Mouse (Mus musculus): Measurements from ENCODE around the gene Wdr19. TPM values are rescaled to one million over a fixed set of nuclear protein-coding genes. Genes with fewer than 3 reads are reported as not detected.
A peak's percentile ranks its signal among the peaks of the same experiment; 100 is the strongest.

The Wdr19 gene
- polyA plus RNA-seq, 1 experiment from 2014 or later = 12.9 TPM

DNA sequence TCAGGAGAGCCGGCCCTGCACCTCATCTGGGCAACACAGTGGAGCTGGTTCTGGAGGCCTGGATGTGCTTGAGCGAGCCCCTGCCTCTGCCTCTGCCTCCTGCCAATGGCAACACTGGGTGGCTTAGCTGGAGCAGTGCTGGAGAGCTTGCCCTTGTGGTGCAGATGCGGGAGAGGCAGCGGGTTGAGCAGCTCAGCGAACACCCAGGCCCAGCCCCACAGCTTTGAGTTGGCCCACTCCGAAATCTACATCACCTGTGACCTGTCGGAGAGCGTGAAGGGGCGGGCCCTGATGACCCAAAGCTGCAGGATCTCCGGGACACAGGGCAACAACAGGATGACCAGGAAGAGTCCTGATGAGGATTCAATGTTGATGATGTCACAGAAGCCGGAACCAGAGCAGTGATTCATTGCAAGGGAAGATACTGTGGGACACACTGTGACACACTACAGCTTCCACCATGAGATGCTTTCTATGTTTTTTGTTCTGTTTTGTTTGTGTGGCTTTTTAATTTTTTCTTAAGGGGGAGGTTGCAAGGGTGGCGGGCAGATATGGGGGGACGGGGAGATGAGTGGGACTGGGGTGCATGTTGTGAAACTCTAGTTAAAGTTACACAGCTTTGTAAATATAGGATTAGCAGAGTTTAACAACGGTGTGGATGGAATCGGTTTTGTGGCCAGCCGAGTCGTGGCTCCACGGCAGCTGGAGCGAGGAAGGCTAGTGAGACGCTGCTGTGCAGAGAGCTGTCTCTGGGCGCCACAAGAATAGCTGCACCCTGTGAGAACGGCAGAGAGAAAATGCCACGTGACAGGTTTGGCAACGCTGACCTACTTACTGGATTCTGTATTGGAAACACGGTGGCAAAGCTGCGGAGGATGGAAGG lies 24.2 kb upstream of the Wdr19 start:
- Histone ChIP-seq H3K36me3 (no peaks in the 10 kb centered on the region), H3K27ac (peak overlapping the region; percentile 51; the same call in 1 of the 2 replicates), H3K4me3 (no peak overlapping the region), H3K4me1 (replicated peaks) (peaks cover 8% of the 10 kb centered on the region; the same call in 1 of the 2 replicates), H3K9me3 (no peaks in the 10 kb centered on the region), H3K27me3 (ENCODE audit: insufficient read depth, poor library complexity, severe bottlenecking) (no peaks in the 10 kb centered on the region)
- WGBS = 73% methylated on average over 26 of the region's 26 CpGs
- DNase-seq (ENCODE audit: low spot score) = no peak

DNA sequence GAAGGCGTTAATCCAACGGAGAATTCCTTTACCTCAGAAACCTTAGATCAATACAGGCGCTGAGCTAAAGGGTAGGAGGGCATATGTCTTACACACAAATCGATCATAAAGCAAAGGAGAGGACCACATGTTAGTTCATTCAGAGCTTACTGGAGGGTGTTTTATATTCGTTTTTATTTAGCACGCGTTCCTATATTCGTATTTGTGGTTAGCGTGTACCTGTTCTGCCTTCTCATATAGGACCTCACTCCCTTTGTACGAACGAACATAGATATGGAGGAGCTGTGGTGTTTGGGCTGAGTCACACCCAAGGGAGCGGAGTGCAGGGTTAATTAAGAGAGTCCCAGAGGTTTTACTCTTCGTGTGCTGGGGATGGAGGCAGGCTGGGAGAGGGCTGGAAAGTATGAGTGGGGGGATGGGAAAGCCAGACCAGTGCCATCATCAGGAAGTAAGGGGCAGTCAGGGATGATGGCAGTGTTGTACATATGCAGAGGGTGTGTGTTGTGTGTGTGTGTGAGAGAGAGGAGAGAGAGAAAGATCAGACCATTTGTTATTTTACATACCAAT lies 23.5 kb upstream of the Wdr19 start:
- WGBS = 77% methylated on average over 13 of the region's 13 CpGs
- Histone ChIP-seq H3K4me1 (replicated peaks) (peaks cover 8% of the 10 kb centered on the region; the same call in 1 of the 2 replicates), H3K4me3 (no peak overlapping the region), H3K27me3 (ENCODE audit: insufficient read depth, poor library complexity, severe bottlenecking) (no peaks in the 10 kb centered on the region), H3K27ac (no peak overlapping the region; the same call in 1 of the 2 replicates), H3K36me3 (no peaks in the 10 kb centered on the region), H3K9me3 (no peaks in the 10 kb centered on the region)
- DNase-seq (ENCODE audit: low spot score) = no peak

DNA sequence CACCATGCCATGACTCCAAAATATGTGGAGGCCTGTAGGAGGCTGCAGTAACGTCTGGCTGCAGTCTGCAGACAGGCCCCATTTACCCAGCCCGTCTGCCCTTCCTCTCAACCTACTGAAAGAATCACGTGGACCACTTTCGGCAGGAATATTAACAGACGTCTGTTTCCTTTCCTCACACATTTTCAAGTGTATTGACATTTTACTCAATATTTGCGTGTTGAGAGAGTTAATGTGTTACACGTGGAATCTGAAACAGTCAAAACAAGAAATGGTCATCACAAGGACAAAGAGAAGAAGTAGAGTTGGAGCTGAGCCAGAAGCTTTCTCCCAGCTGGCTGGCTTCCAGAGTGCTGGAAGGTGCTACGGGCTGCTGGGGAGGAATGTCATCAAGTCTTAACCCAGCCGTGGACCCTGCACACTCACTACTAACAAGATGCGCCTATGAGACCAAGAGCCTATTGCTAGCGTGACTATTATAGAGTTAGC lies 22.4 kb upstream of the Wdr19 start:
- Histone ChIP-seq H3K4me3 (no peak overlapping the region), H3K36me3 (no peaks in the 10 kb centered on the region), H3K27ac (no peak overlapping the region), H3K27me3 (ENCODE audit: insufficient read depth, poor library complexity, severe bottlenecking) (no peaks in the 10 kb centered on the region), H3K9me3 (no peaks in the 10 kb centered on the region), H3K4me1 (replicated peaks) (peaks cover 16% of the 10 kb centered on the region)
- WGBS = 85% methylated on average over 11 of the region's 11 CpGs
- DNase-seq (ENCODE audit: low spot score) = no peak

DNA sequence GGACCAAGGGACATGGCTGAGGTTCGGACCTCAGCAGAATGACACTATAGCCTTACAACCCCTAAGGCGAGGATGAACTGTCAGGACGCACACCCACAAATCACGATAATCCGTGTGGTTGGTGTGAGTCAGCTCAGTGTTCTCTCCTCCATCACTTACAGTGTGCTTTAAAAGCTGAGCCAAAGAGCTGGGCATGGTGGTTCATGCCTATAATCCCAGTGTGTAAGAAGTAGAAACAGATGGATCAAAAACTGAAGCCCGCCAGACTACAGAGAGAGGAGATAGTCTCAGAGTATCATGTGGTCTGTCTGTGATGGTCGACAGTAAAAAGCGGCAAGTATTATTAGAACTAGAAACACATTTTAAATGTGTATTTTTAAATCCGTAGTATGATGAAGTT lies 21.0 kb upstream of the Wdr19 start:
- Histone ChIP-seq H3K4me3 (no peak overlapping the region), H3K27me3 (ENCODE audit: insufficient read depth, poor library complexity, severe bottlenecking) (no peaks in the 10 kb centered on the region), H3K36me3 (no peaks in the 10 kb centered on the region), H3K4me1 (replicated peaks) (peaks cover 16% of the 10 kb centered on the region), H3K27ac (no peak overlapping the region), H3K9me3 (no peaks in the 10 kb centered on the region)
- no peak for DNase-seq (ENCODE audit: low spot score)
- 95% methylated on average over 9 of the region's 9 CpGs for WGBS

DNA sequence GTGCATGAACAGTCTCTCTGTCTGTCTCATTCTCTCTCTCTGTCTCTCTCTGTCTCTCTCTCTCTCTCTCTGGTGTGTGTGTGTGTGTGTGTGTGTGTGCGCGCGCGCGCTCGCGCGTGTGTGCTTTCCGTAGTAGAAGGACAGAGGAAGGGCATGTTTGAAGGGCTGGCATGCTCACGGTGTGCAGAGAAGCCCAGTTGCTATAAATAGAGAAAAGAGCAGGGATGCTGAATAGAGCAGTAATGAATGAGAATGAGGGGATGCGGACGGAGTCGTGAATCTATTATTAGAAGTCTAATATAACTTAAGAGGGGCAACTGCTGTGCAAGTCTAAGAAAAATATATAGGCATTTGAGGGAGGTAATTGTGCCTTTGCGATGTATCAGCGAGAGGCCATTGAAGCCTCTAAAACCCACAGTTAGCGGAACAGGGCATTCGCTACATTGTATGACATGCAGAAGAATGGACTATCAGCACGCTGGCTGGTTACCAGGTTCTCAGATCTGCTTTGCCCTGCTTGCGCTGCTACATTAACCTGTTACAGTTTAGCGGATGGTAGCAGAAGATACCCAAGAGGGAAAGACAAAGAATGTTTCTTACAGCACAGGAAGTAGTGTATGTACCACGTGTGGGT lies 18.2 kb upstream of the Wdr19 start:
- no peak for DNase-seq (ENCODE audit: low spot score)
- no peaks in the 10 kb centered on the region for H3K36me3 ChIP-seq
- H3K4me3 ChIP-seq = no peak overlapping the region
- H3K27me3 ChIP-seq (ENCODE audit: insufficient read depth, poor library complexity, severe bottlenecking) = no peaks in the 10 kb centered on the region
- H3K9me3 ChIP-seq = peaks cover 6% of the 10 kb centered on the region; the same call in 1 of the 2 replicates
- WGBS = 88% methylated on average over 21 of the region's 21 CpGs
- no peak overlapping the region for H3K27ac ChIP-seq
- peaks cover 8% of the 10 kb centered on the region; the same call in 1 of the 2 replicates for H3K4me1 ChIP-seq (replicated peaks)

DNA sequence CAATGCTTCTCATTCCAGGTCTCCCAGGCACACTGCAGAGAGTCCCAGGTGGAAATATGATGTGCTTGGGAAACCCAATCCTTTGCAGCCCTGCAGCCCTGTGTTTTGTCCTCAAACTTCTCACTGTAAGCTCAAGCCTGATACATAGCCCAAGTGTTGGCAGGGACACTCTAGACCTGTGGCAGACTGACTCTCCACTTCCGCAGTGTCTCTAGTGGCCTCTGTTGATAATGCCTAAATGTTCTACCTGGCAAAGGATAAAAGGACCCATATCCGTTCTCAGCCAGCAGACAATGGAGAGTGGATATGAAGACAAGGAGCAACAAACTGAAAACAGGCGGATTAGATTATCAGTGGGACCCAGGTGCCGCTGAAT lies 17.7 kb upstream of the Wdr19 start:
- 83% methylated on average over 4 of the region's 4 CpGs for WGBS
- Histone ChIP-seq H3K4me1 (replicated peaks) (peaks cover 8% of the 10 kb centered on the region; the same call in 1 of the 2 replicates), H3K36me3 (no peaks in the 10 kb centered on the region), H3K9me3 (peaks cover 6% of the 10 kb centered on the region; the same call in 1 of the 2 replicates), H3K4me3 (no peak overlapping the region), H3K27ac (no peak overlapping the region), H3K27me3 (ENCODE audit: insufficient read depth, poor library complexity, severe bottlenecking) (no peaks in the 10 kb centered on the region)
- DNase-seq (ENCODE audit: low spot score) = no peak

DNA sequence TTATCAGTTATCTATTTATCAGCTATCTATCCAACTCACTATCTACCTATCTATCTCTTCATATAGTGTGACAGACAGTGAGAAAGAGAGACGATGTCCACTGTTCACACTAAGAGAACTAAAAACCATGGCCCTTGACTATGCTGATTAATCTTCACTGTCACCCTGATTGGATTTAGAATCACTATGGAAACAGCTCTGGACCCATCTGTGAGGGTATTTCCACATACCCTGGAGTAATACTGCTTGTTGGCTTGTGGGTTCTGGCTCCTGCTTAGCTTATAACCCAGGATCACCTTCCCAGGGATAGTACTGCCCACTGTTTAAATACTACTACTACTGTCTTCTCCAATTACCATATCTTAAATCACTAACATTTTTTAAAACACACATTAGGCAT lies 17.2 kb upstream of the Wdr19 start:
- H3K27me3 ChIP-seq (ENCODE audit: insufficient read depth, poor library complexity, severe bottlenecking) = no peaks in the 10 kb centered on the region
- peaks cover 8% of the 10 kb centered on the region; the same call in 1 of the 2 replicates for H3K4me1 ChIP-seq (replicated peaks)
- no peak overlapping the region for H3K4me3 ChIP-seq
- no peaks in the 10 kb centered on the region for H3K36me3 ChIP-seq
- no peak overlapping the region for H3K27ac ChIP-seq
- peaks cover 6% of the 10 kb centered on the region; the same call in 1 of the 2 replicates for H3K9me3 ChIP-seq
- WGBS = 93% methylated on average over 1 of the region's 1 CpGs
- DNase-seq (ENCODE audit: low spot score) = no peak

DNA sequence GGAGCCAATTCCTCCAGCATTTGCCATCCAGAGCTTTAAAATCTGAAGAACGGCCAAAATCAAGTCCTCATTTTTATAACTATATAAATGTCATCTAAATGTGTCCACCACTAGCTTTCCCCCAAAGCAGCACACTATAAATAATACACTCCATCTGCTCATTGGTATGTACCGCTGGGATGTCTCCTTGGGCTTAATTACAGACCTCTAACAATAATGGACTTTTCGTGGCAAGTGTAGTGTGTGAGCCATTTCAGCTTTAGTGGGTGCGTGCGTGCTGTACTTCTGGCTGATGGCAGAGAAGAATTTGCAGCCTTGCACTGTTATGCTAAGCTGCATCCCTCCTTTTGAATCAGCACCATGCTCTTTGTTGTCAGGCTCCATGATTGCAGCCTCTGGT lies 7.9 kb upstream of the Wdr19 start:
- Histone ChIP-seq H3K4me3 (no peak overlapping the region), H3K4me1 (replicated peaks) (no peaks in the 10 kb centered on the region), H3K27me3 (ENCODE audit: insufficient read depth, poor library complexity, severe bottlenecking) (no peaks in the 10 kb centered on the region), H3K9me3 (peaks cover 8% of the 10 kb centered on the region; the same call in 1 of the 2 replicates), H3K36me3 (no peaks in the 10 kb centered on the region), H3K27ac (no peak overlapping the region)
- 96% methylated on average over 5 of the region's 5 CpGs for WGBS
- DNase-seq (ENCODE audit: low spot score) = no peak

DNA sequence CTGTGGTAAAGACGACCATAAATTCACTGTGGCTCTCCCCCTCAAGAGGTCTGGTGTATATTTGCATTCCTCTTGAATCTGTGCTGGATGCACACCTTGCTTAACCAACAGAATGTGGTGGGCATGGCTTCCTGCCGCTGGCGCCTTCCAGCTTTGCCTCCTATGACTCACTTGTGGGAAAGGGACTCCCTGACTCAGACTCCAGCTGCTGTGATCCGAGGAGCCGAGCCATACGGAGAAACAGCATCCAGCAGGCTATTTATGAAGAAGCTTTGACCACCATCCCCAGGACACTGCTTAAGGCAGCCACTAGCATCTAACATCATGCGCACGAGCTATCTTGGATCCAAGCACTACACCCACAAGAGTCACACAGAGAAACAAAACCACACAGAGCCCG lies 5.1 kb upstream of the Wdr19 start:
- Histone ChIP-seq H3K9me3 (peaks cover 8% of the 10 kb centered on the region; the same call in 1 of the 2 replicates), H3K36me3 (no peaks in the 10 kb centered on the region), H3K4me3 (no peak overlapping the region), H3K4me1 (replicated peaks) (peaks cover 4% of the 10 kb centered on the region; the same call in 1 of the 2 replicates), H3K27me3 (ENCODE audit: insufficient read depth, poor library complexity, severe bottlenecking) (no peaks in the 10 kb centered on the region), H3K27ac (no peak overlapping the region)
- WGBS = 89% methylated on average over 9 of the region's 9 CpGs
- no peak for DNase-seq (ENCODE audit: low spot score)

DNA sequence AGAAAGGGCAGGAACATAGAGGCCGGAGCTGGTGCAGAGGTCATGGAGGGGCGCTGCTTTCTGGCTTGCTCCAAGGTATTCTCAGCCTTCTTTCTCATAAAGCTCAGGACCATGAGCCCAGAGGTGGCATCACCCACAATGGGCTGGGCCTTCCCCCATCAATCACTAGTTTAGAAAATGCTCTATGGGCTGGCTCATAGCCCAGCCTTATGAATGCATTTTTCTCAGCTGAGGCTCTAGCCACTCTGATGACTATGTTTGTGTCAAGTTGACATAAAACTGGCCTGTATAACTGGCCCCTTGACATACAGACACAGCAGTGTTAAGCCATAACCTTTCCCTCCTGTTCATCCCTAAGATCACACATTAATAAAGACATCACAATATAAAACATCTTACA lies 5.2 kb downstream of the Wdr19 start:
- H3K4me1 ChIP-seq (replicated peaks) = peaks cover 9% of the 10 kb centered on the region

DNA sequence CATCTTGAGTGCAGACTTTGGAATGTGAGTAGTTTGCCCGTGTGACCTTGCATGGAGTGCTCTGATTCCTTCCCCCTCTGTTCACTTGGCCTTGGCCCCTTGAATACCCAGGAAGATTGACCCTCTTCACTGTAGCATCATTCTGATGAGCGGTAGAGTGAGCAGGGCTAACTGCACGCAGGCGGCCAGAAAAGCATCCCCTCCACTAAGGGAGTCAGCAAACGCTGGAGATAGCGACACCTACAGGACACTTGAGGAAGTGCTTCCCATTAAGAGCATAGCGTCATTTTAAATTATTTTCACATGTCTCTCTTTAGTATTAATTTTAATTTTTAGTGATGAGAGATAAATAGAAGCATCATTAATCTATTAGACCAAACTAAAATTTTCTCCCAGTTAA lies 13.8 kb downstream of the Wdr19 start:
- Histone ChIP-seq H3K27ac (no peak overlapping the region), H3K9me3 (no peaks in the 10 kb centered on the region), H3K4me1 (replicated peaks) (no peaks in the 10 kb centered on the region), H3K4me3 (no peak overlapping the region), H3K27me3 (ENCODE audit: insufficient read depth, poor library complexity, severe bottlenecking) (no peaks in the 10 kb centered on the region), H3K36me3 (no peaks in the 10 kb centered on the region)
- DNase-seq (ENCODE audit: low spot score) = peak; percentile 24
- 21% methylated on average over 7 of the region's 7 CpGs for WGBS

More for the DNA sequence above, 5.2 kb downstream of the Wdr19 start:
- 91% methylated on average over 2 of the region's 2 CpGs for WGBS
- Histone ChIP-seq H3K4me3 (no peak overlapping the region), H3K27me3 (ENCODE audit: insufficient read depth, poor library complexity, severe bottlenecking) (no peaks in the 10 kb centered on the region), H3K9me3 (no peaks in the 10 kb centered on the region), H3K27ac (no peak overlapping the region), H3K36me3 (peaks cover 13% of the 10 kb centered on the region; the same call in 1 of the 2 replicates)
- no peak for DNase-seq (ENCODE audit: low spot score)

DNA sequence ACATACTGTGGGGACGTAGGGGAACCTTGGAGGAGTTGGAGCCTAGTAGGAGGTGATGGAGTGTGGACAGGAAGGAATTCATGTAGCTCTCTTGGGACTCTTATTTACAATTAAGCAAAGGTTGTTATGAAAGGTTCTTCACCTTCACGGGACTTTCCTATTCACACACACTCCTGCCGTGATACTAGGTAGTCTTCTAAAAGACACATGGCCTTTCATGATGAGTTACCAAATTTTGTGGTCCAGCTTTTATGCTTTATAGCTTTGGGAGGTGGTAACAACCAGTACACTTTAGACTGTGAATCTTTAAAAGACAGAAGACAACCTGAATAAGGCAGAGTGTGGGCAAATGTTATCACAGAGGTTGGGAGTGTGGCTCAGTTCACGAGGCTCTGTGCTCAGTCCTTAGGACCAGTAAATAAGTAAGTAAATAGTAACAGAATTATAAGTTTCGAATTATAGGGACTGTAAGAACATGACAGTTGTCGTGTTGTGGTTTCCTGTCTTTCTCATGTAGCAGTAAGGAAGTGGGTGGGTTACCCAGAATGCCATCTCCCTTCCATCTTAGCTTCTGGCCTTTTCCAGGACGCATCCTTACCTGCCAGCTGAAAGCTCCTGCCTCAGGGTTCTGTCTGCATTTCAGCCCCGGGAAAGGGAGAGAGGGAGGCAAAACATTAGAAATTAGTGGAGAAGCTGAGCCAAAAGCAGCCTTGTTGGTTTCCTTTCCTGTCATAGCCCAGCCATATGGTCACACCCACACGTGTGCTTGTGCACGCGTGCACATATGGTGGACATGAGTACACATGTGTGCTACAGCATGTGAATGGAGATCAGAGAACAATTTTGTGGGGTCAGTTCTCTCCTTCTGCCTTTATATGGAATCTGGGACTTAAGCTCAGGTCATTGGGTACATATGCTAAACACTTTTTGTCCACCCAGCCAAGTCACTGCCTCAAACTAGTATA lies 18.1 kb downstream of the Wdr19 start:
- H3K9me3 ChIP-seq = no peaks in the 10 kb centered on the region
- no peak for DNase-seq (ENCODE audit: low spot score)
- no peaks in the 10 kb centered on the region for H3K27me3 ChIP-seq (ENCODE audit: insufficient read depth, poor library complexity, severe bottlenecking)
- 89% methylated on average over 11 of the region's 11 CpGs for WGBS
- H3K4me3 ChIP-seq = no peak overlapping the region
- H3K4me1 ChIP-seq (replicated peaks) = no peaks in the 10 kb centered on the region
- H3K36me3 ChIP-seq = peaks cover 15% of the 10 kb centered on the region; the same call in 1 of the 2 replicates
- no peak overlapping the region for H3K27ac ChIP-seq
